Mouse (Mus musculus): ENCODE measurements at regions not wholly inside any gene's neighbourhood (a gene's known extent, or its start where the extent isn't known, plus 50 kb on each side); places are given as distances from the start of the nearest gene placed in this dataset.

Small RNA genes in the stretch of these regions (microRNA-seq; reads per million reads assigned to microRNA genes)
- 0 reads per million in 2 experiments for gene Gm22696
